Mouse (Mus musculus) brain, adult 10 weeks (tissue): ENCODE results near the gene Car14. TPM values are rescaled to one million over a fixed set of nuclear protein-coding genes. Genes with fewer than 3 reads are reported as not detected.

Experiments
- polyA plus RNA-seq: library from polyadenylated mRNA; stranded (reverse); fragments of 350-450 nt; fragmentation: Illumina TruSeq; extraction: RNeasy Lipid Tissue Mini Kit (QIAGEN cat#74804); gene quantifications from one replicate; pipeline ENCODE4 v1.2.3, GENCODE M21; 2015; ENCODE audit warnings: low read depth, low replicate concordance

The Car14 gene
- polyA plus RNA-seq, result 23.3 TPM

DNA sequence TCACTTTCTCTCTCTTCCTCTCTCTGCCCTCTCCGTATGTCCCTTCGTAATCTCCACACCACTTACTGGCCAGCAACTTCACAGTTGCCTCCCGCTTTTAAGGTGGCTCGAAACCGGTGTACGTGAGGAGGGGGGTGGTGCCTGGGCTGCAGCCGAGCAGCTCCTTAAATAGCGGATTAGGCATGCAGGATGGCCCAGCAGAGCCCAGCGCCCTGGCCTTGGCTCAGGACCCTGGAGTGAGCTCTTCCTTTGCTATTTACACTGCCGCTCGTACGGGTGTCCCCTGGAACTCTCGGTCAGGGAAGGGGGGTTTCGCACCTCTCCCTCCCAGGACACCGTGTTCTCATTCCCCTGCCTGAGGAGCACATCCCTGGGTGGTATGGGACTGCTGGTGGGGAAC lies at the start of gene Car14:
Gene Car14 (minus strand): TSS at position 124 of the 400 bp plus-strand sequence.

DNA sequence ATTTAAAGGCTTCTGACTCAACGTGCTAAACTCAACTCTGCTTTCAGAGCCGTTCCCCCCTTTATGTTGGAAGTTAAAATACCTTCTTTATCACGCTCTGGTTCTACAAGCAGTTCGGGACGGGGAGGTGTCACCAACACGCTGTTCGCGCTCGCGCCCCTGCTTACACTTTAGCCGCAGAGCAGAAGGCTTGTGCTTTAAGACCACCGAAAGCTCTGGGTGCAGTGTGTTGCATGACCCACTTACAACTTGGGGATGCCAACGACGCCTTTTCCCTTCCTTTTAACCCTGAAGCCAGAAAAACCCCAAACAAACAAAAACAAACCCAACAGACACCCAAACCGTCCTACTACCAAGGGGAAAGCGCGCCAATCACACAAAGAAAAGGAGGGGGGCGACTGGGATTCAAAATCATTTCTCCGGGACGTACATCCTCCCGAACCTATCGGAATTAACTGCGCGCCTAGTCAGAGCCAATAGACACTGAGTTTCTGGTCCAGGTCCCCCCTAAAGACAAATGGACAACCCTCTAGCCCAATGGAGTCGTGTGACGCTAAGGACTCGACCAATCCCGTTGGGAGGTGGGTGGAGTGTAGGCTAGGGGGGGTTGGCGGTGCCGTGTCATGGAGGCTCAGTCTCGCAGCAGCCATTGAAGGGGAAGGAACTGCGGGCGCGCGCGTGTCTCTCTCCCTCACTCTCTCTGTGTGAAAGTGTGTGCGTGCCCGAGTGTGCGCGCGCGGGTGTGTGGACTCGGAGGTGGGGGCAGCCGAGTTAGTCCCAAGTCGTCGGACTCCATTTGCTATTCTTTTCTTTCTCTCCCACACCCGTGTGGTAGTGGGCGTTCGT lies 24.4 kb upstream of the Car14 start, which contains the start of gene Anp32e:
Gene Anp32e (plus strand): TSS at position 589 of the 846 bp plus-strand sequence.

GRCm38 (mm10) chr3:95893606-95894316 lies 10.7 kb downstream of the Car14 start, which contains the start of gene Aph1a:
TSS of gene Aph1a (plus strand) at chr3:95893969.

DNA sequence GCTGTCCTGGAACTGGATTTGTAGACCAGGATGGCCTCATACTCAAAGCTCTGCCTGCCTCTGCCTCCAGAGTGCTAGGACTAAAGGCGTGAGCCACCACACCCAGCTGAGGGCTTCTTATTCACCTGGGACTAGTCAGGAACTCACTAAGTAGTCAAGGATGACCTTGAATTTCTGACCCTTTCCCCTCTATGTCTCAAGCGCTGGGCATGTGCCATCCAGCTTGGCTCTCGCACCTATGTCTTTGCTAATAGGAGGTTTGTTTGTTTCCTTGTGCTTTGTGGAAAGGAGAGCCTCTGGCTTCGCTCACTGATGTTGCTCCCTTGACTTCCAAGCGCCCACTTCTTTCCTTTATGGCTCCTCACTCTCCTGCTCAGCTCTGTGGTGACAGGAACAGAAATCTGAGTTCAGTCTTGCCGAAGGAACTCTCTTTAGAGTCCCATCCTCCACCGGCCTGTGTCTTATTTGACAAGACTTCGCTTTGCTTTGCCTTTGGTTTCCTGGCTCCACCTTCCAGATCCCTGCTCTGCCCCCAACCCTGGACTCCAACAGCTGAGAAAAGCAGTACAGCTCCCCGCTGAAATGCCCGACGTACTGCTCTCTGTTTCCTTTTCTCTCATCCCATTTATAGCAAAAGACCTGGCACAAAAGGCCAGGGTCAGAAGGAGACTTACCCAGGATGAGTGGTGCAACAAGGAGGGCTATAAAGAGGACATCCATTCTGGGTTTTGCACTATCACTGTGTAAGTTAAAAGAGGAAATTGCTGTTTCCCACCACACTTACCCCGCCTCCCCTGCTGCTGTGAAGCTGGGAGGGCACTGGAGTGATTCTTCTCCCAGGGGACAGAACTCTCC lies 13.1 kb downstream of the Car14 start, which contains the start of gene BC028528:
Gene BC028528 (minus strand): TSS at position 795 of the 855 bp plus-strand sequence.

DNA sequence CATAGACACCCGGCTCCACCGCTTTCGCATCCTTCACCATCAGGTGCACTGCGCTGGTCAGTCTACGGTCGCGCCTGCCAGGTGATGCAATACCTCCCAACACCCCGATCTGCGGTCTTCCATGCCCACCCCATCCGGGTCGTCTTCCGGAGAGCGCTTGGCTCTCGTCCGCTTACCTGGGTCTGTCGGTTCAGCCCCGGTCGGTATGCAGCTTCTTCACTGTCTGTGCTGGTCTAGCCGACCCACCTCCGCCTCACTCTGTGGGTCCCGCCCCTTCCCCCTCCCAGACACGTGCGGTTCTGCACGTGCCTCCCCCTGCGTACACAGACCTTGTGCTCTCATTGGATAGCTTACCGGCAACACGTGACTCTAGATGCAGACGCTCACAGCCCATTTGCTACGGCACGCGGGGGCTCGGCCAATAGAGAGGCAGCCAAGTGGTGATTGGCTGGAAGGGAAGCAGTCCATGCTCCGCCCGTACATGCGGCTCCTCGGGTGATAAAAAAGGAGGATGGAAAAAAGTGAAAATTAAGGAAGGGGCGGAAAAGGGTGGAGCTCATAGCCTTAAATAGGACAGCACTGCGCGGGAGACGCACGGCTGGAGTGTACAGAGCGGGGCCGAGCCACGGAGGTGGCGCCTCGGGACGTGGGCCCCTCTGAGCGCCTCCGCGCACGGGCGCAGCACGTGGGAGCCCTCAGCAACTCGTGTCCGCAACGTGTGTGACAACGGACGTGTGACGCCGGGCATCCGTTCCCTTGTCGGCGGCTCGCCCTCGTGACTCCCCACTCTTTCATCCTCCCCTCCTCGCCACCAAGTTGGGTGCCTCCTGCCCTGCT lies 22.3 kb downstream of the Car14 start, which contains the start of gene Ciart:
Gene Ciart (minus strand): TSS at position 273 of the 837 bp plus-strand sequence.

GRCm38 (mm10) chr3:95871392-95871867 lies 33.1 kb downstream of the Car14 start, which contains the start of gene Mrps21:
TSS of gene Mrps21 (minus strand) at chr3:95871519.

GRCm38 (mm10) chr3:95855502-95856089 lies 48.9 kb downstream of the Car14 start, which contains the start of gene Prpf3:
TSS of gene Prpf3 (minus strand) at chr3:95855885.

Other genes starting within 250 kb of the Car14 start
- gene Mcl1, start 245.9 kb downstream of the Car14 start, polyA plus RNA-seq, result 55.3 TPM
- gene Adamtsl4, start 216.8 kb downstream of the Car14 start, polyA plus RNA-seq, result 5.2 TPM
- gene Ecm1, start 165.1 kb downstream of the Car14 start, polyA plus RNA-seq, result 7.9 TPM
- gene Tars2, start 144.5 kb downstream of the Car14 start, polyA plus RNA-seq, result 30.4 TPM
- 21.0 TPM for gene Rprd2, start 85.8 kb downstream of the Car14 start, polyA plus RNA-seq
- 25.4 TPM for gene Prpf3, start 48.8 kb downstream of the Car14 start, polyA plus RNA-seq
- gene Mrps21, start 33.2 kb downstream of the Car14 start, polyA plus RNA-seq, result 282 TPM
- 21.2 TPM for gene Ciart, start 22.4 kb downstream of the Car14 start, polyA plus RNA-seq
- 11.2 TPM for gene BC028528, start 12.7 kb downstream of the Car14 start, polyA plus RNA-seq
- 72.2 TPM for gene Aph1a, start 10.7 kb downstream of the Car14 start, polyA plus RNA-seq
- 78.9 TPM for gene Anp32e, start 24.6 kb upstream of the Car14 start, polyA plus RNA-seq
- 74.5 TPM for gene Plekho1, start 91.3 kb upstream of the Car14 start, polyA plus RNA-seq
- gene Vps45, start 153.8 kb upstream of the Car14 start, polyA plus RNA-seq, result 46.0 TPM
- 20.0 TPM for gene Otud7b, start 199.8 kb upstream of the Car14 start, polyA plus RNA-seq